Mouse (Mus musculus) kidney, postnatal 0 days (tissue): Measurements from ENCODE around the gene Gdpd5. TPM values are rescaled to one million over a fixed set of nuclear protein-coding genes. Genes with fewer than 3 reads are reported as not detected.
A peak's percentile ranks its signal among the peaks of the same experiment; 100 is the strongest.

Experiments
- ATAC-seq: fragments of 200-750 bp; cut with Nextera tagmentation; replicated peaks from 2 replicates; pipeline ENCODE4 v1.8.0; 2017; ENCODE audit warnings: low read depth, moderate number of reproducible peaks, moderate TSS enrichment, moderate library complexity; ENCODE audit not compliant: low FRiP score
- DNase-seq: peaks from one replicate; pipeline ENCODE4 v3.0.0-alpha.2; 2016; ENCODE audit warnings: low spot score
- H3K27ac ChIP-seq: fragments of 300-500 bp; sonication (generic); 2 replicates; pipeline ENCODE4 v1.5.1; 2014; ENCODE audit warnings: mild to moderate bottlenecking
- H3K27me3 ChIP-seq: fragments of 300-500 bp; sonication (generic); 2 replicates; pipeline ENCODE4 v1.6.1; 2014; ENCODE audit warnings: low read length, mixed read lengths; ENCODE audit not compliant: insufficient read depth
- H3K36me3 ChIP-seq: fragments of 300-500 bp; sonication (generic); 2 replicates; pipeline ENCODE4 v1.6.1; 2014; ENCODE audit warnings: low read length, mixed read lengths; ENCODE audit not compliant: insufficient read depth
- H3K4me1 ChIP-seq: fragments of 300-500 bp; sonication (generic); replicated peaks from 2 replicates; pipeline ENCODE4 v1.6.1; 2014; ENCODE audit warnings: antibody characterized with exemption, low read length, mixed read lengths; ENCODE audit not compliant: insufficient read depth
- H3K4me2 ChIP-seq: fragments of 300-500 bp; sonication (generic); 2 replicates; pipeline ENCODE4 v1.6.1; 2014; ENCODE audit warnings: mild to moderate bottlenecking, low read length, moderate library complexity, mixed read lengths
- H3K4me3 ChIP-seq: fragments of 300-500 bp; sonication (generic); replicated peaks from 2 replicates; pipeline ENCODE4 v1.5.1; 2014; ENCODE audit warnings: low read depth, low read length
- H3K9ac ChIP-seq: fragments of 300-500 bp; sonication (generic); 2 replicates; pipeline ENCODE4 v1.6.1; 2014; ENCODE audit warnings: low read depth, low read length
- H3K9me3 ChIP-seq: fragments of 300-500 bp; sonication (generic); replicated peaks from 2 replicates; pipeline ENCODE4 v1.6.1; 2016; ENCODE audit warnings: low read length, inconsistent platforms, mixed read lengths
- CTCF ChIP-seq: IDR thresholded peaks from 2 replicates; pipeline ENCODE4 v1.5.1; 2016; ENCODE audit warnings: antibody characterized with exemption, low read depth, mild to moderate bottlenecking, moderate library complexity
- WGBS: fragments of 180-500 bp; shearing (Covaris S2); extraction: QIAGEN DNeasy Blood & Tissue Kit; methylation state at CpG from one replicate; pipeline ENCODE4 v1.1.7; 2014; 5-methylcytosine and 5-hydroxymethylcytosine counted together
- polyA plus RNA-seq: library from polyadenylated mRNA; unstranded; fragments of >200 nt; fragmentation: Nextera tagmentation; extraction: Ambion mirVana; gene quantifications from 2 replicates; pipeline ENCODE4 v1.2.1, GENCODE M21; 2015

The Gdpd5 gene
- polyA plus RNA-seq, 1 experiment from 2014 or later = 11.8 TPM

- no peaks in the 10 kb centered on the region for H3K9me3 ChIP-seq
- H3K36me3 ChIP-seq = peaks cover 40% of the 10 kb centered on the region
- ATAC-seq (no peak), DNase-seq (peak; percentile 55)
- no peak; the same call in 1 of the 2 replicates for TF ChIP-seq CTCF
- WGBS = 21% methylated on average over 9 of the region's 9 CpGs
- H3K9ac ChIP-seq = peak overlapping the region; percentile 90; the same call in 1 of the 2 replicates
- H3K4me1 ChIP-seq = peaks cover 31% of the 10 kb centered on the region
- H3K27me3 ChIP-seq = no peaks in the 10 kb centered on the region
- peak overlapping the region; percentile 82 for H3K4me3 ChIP-seq
- peak overlapping the region; percentile 95 for H3K4me2 ChIP-seq
- H3K27ac ChIP-seq = peak overlapping the region; percentile 96
Observed at GRCm38 (mm10) chr7:99349782-99350720, 31.2 kb upstream of the Gdpd5 start.

DNA sequence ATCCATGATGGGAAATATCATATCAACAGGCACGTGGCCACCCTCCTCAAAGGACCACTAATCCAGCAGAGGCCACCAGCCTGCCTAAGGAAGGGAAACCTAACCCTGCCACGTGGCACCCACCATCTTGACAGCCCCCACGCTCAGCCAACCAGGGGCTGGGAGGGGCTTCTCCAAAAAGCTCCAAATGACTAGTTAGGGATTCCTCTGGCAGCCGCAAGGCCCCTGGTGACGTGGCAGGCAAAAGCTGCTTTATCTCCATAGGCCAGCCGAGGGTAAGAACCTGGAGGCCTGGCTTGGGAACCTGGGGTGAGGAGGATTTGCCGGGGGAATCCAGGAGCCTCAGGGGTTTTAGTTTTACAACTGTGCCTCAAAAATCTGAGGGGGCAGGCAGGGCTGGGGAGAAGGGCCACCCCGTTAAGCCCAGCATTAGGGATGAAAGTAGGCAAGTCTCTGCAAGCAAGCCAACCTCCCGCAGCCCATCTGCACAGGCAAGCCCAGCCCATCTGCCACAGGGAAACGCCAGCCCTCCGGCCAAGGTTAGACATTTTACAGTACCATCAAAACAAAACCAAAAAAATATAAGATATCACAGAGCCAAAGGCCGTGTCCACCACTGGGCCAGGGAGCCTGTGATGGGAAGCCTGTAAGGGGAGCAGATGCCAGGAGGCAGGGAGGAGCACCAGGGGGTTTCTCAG is 30.0 kb upstream of the Gdpd5 start:
- peak overlapping the region; percentile 95 for H3K4me2 ChIP-seq
- 4% methylated on average over 12 of the region's 12 CpGs for WGBS
- H3K27ac ChIP-seq = peak overlapping the region; percentile 96
- peak; percentile 83 for DNase-seq
- no peaks in the 10 kb centered on the region for H3K9me3 ChIP-seq
- peaks cover 43% of the 10 kb centered on the region for H3K4me1 ChIP-seq
- peak overlapping the region; percentile 82 for H3K4me3 ChIP-seq
- no peak for TF ChIP-seq CTCF
- H3K36me3 ChIP-seq = peaks cover 29% of the 10 kb centered on the region
- H3K27me3 ChIP-seq = no peaks in the 10 kb centered on the region
- H3K9ac ChIP-seq = peak overlapping the region; percentile 90
- ATAC-seq = no peak

- peak; percentile 91 for DNase-seq
- peak overlapping the region; percentile 82 for H3K4me3 ChIP-seq
- H3K9ac ChIP-seq = peak overlapping the region; percentile 90
- peaks cover 50% of the 10 kb centered on the region for H3K4me1 ChIP-seq
- peak overlapping the region; percentile 96 for H3K27ac ChIP-seq
- H3K4me2 ChIP-seq = peak overlapping the region; percentile 95
- H3K36me3 ChIP-seq = peaks cover 22% of the 10 kb centered on the region
- ATAC-seq = no peak
- no peaks in the 10 kb centered on the region for H3K9me3 ChIP-seq
- TF ChIP-seq CTCF = no peak
- 1% methylated on average over 18 of the region's 18 CpGs for WGBS
- no peaks in the 10 kb centered on the region for H3K27me3 ChIP-seq
Observed at GRCm38 (mm10) chr7:99351802-99352517, 29.3 kb upstream of the Gdpd5 start.

GRCm38 (mm10) chr7:99352526-99353400 is 28.5 kb upstream of the Gdpd5 start, which contains the start of gene Serpinh1:
Serpinh1 (minus strand) TSS chr7:99353239.
- H3K4me2 ChIP-seq = peak within 1 kb of the TSS; percentile 95
- H3K4me3 ChIP-seq = peak within 1 kb of the TSS; percentile 82
- H3K9ac ChIP-seq = peak within 1 kb of the TSS; percentile 90
- H3K27ac ChIP-seq = peak within 1 kb of the TSS; percentile 96
- peak; percentile 15; the same call in 1 of the 2 replicates for TF ChIP-seq CTCF
- peak; percentile 89 for ATAC-seq
- H3K4me1 ChIP-seq = peaks cover 58% of the 10 kb centered on the region
- H3K9me3 ChIP-seq = no peaks in the 10 kb centered on the region
- peaks cover 14% of the 10 kb centered on the region for H3K36me3 ChIP-seq
- 1% methylated on average over 35 of the region's 35 CpGs for WGBS
- no peaks in the 10 kb centered on the region for H3K27me3 ChIP-seq
- peak; percentile 98 for DNase-seq

GRCm38 (mm10) chr7:99355731-99356131 is 25.5 kb upstream of the Gdpd5 start:
- Histone ChIP-seq H3K27ac (peak overlapping the region; percentile 87), H3K9me3 (no peaks in the 10 kb centered on the region), H3K4me3 (no peak overlapping the region), H3K9ac (peak overlapping the region; percentile 9; the same call in 1 of the 2 replicates), H3K27me3 (no peaks in the 10 kb centered on the region), H3K36me3 (no peaks in the 10 kb centered on the region), H3K4me1 (peaks cover 49% of the 10 kb centered on the region), H3K4me2 (peak overlapping the region; percentile 38)
- 12% methylated on average over 7 of the region's 7 CpGs for WGBS
- no peak for TF ChIP-seq CTCF
- ATAC-seq = no peak
- DNase-seq = peak; percentile 97
